Mouse (Mus musculus): ENCODE results near the gene Rrp9. TPM values are rescaled to one million over a fixed set of nuclear protein-coding genes. Genes with fewer than 3 reads are reported as not detected.

The Rrp9 gene
- total and polyA plus RNA-seq, 3 experiments = 315 to 395 TPM; not detected in 1

DNA sequence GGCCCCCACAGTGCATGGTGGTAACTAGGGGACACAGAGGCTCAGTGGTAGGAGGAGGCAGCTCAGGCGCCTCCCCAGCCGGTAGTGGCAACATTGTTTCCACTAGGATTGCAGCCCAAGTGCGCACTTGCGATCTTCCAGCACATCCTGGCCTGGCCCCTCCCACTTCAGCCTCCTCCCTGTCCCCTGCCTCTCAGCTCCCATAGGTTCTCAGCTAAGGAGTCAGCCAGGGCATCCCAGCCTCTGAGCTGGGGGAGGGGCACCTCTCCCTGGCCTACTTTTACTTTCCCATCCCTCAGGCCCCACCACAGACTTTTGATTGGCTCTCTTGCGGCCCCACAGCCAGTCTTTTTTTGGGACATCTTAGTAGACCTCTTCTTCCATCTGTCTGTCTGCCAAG, 3.9 kb upstream of the Rrp9 start:
- Histone ChIP-seq H3K27ac (ENCODE audit: control insufficient read depth, low read depth, low read length) (no peak overlapping the region), H3K9me3 (replicated peaks; ENCODE audit: insufficient read depth, low read length) (no peaks in the 10 kb centered on the region), H3K79me2 (ENCODE audit: control insufficient read depth, insufficient read depth, low read length, poor library complexity) (no peaks in the 10 kb centered on the region), H3K4me1 (ENCODE audit: control insufficient read depth in 1 of 2, insufficient read depth in 2 of 2, low read length in 2 of 2) (peaks cover 0 to 10% of the 10 kb centered on the region in 2 experiments; a peak in 3 of 4 replicates), H3K4me3 (ENCODE audit: control insufficient read depth in 1 of 2, insufficient read depth in 1 of 2, low read depth in 2 of 2, low read length in 2 of 2) (no peak overlapping the region), H3K27me3 (ENCODE audit: control insufficient read depth in 1 of 2, insufficient read depth in 2 of 2, low read length in 2 of 2) (no peaks in the 10 kb centered on the region), H3K36me3 (ENCODE audit: control insufficient read depth in 1 of 2, insufficient read depth in 2 of 2, low read length in 2 of 2) (no peaks in the 10 kb centered on the region; a peak in 1 of 4 replicates), H3K9ac (ENCODE audit: control insufficient read depth, low read depth, low read length, poor library complexity, severe bottlenecking) (no peak overlapping the region)
- DNase-seq (ENCODE audit: low read depth, low spot score) = no peak
- no peak for TF ChIP-seq ETS1 (IDR thresholded peaks at IDR 0.05; ENCODE audit: low read depth, low read length)
- no peak for TF ChIP-seq RCOR1 (IDR thresholded peaks at IDR 0.05; ENCODE audit: low read depth, low read length)
- TF ChIP-seq SMC3 (IDR thresholded peaks at IDR 0.05; ENCODE audit: low read depth, low read length) = no peak

DNA sequence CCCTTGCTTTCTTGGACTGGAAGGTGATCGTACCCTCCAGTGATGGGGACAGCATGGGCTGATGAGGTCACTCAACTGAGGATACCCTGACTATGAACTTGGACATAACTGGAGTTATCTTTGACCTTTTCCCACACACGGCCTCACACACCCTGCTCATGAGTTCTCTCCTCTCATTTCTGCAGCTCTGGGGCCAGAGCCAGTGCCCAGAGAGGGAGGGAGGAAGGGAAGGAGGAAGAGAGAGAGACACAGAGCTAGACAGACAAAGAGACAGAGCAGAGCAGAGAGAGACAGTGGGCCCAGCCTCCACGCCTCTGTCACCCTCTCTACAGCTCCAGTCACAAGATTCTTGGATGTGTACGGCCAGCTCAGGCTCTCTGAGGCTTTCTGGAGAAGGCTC, 3.4 kb upstream of the Rrp9 start:
- DNase-seq (ENCODE audit: low read depth, low spot score) = no peak
- Histone ChIP-seq H3K27me3 (ENCODE audit: control insufficient read depth in 1 of 2, insufficient read depth in 2 of 2, low read length in 2 of 2) (no peaks in the 10 kb centered on the region), H3K9ac (ENCODE audit: control insufficient read depth, low read depth, low read length, poor library complexity, severe bottlenecking) (no peak overlapping the region), H3K36me3 (ENCODE audit: control insufficient read depth in 1 of 2, insufficient read depth in 2 of 2, low read length in 2 of 2) (no peaks in the 10 kb centered on the region; a peak in 1 of 4 replicates), H3K4me1 (ENCODE audit: control insufficient read depth in 1 of 2, insufficient read depth in 2 of 2, low read length in 2 of 2) (peaks cover 0 to 10% of the 10 kb centered on the region in 2 experiments; a peak in 3 of 4 replicates), H3K9me3 (replicated peaks; ENCODE audit: insufficient read depth, low read length) (no peaks in the 10 kb centered on the region), H3K79me2 (ENCODE audit: control insufficient read depth, insufficient read depth, low read length, poor library complexity) (peaks cover 2% of the 10 kb centered on the region), H3K4me3 (ENCODE audit: control insufficient read depth in 1 of 2, insufficient read depth in 1 of 2, low read depth in 2 of 2, low read length in 2 of 2) (no peak overlapping the region), H3K27ac (ENCODE audit: control insufficient read depth, low read depth, low read length) (no peak overlapping the region)
- TF ChIP-seq MYC (IDR thresholded peaks at IDR 0.05; ENCODE audit: low read depth, low read length) = no peak
- TF ChIP-seq ETS1 (IDR thresholded peaks at IDR 0.05; ENCODE audit: low read depth, low read length) = no peak
- no peak for TF ChIP-seq TAL1 (IDR thresholded peaks at IDR 0.05; ENCODE audit: low read length)
- no peak for TF ChIP-seq ZNF384 (IDR thresholded peaks at IDR 0.05; ENCODE audit: low read depth, low read length)
- TF ChIP-seq KAT2A (conservative IDR thresholded peaks at IDR 0.05; ENCODE audit: low read depth, low read length) = no peak
- TF ChIP-seq GATA1 (IDR thresholded peaks at IDR 0.05; ENCODE audit: low read depth, low read length) = no peak
- no peak for TF ChIP-seq NRF1 (IDR thresholded peaks at IDR 0.05; ENCODE audit: insufficient read depth, low read depth, low read length, poor library complexity, severe bottlenecking)
- TF ChIP-seq POLR2A (IDR thresholded peaks at IDR 0.05; ENCODE audit: control insufficient read depth in 1 of 2, insufficient read depth in 1 of 2, low read depth in 1 of 2, low read length in 2 of 2, poor library complexity in 1 of 2) = no peak
- TF ChIP-seq RAD21 (IDR thresholded peaks at IDR 0.05; ENCODE audit: low read depth, low read length) = no peak
- TF ChIP-seq TCF12 (IDR thresholded peaks at IDR 0.05; ENCODE audit: low read depth, low read length) = no peak
- no peak for TF ChIP-seq JUND (IDR thresholded peaks at IDR 0.05; ENCODE audit: low read depth, low read length)
- no peak for TF ChIP-seq HCFC1 (IDR thresholded peaks at IDR 0.05; ENCODE audit: low read depth, low read length)
- TF ChIP-seq TBP (IDR thresholded peaks at IDR 0.05; ENCODE audit: low read depth, low read length) = no peak
- no peak for TF ChIP-seq MAX (IDR thresholded peaks at IDR 0.05; ENCODE audit: low read length)
